Mouse (Mus musculus) kidney, postnatal 0 days (tissue): ENCODE data around the gene Rab25. TPM values are rescaled to one million over a fixed set of nuclear protein-coding genes. Genes with fewer than 3 reads are reported as not detected.

Experiments used
- ATAC-seq: fragments of 200-750 bp; cut with Nextera tagmentation; replicated peaks from 2 replicates; pipeline ENCODE4 v1.8.0; 2017; ENCODE audit warnings: low read depth, moderate number of reproducible peaks, moderate TSS enrichment, moderate library complexity; ENCODE audit not compliant: low FRiP score
- DNase-seq: peaks from one replicate; pipeline ENCODE4 v3.0.0-alpha.2; 2016; ENCODE audit warnings: low spot score
- H3K27ac ChIP-seq: fragments of 300-500 bp; sonication (generic); 2 replicates; pipeline ENCODE4 v1.5.1; 2014; ENCODE audit warnings: mild to moderate bottlenecking
- H3K27me3 ChIP-seq: fragments of 300-500 bp; sonication (generic); 2 replicates; pipeline ENCODE4 v1.6.1; 2014; ENCODE audit warnings: low read length, mixed read lengths; ENCODE audit not compliant: insufficient read depth
- H3K36me3 ChIP-seq: fragments of 300-500 bp; sonication (generic); 2 replicates; pipeline ENCODE4 v1.6.1; 2014; ENCODE audit warnings: low read length, mixed read lengths; ENCODE audit not compliant: insufficient read depth
- H3K4me1 ChIP-seq: fragments of 300-500 bp; sonication (generic); replicated peaks from 2 replicates; pipeline ENCODE4 v1.6.1; 2014; ENCODE audit warnings: antibody characterized with exemption, low read length, mixed read lengths; ENCODE audit not compliant: insufficient read depth
- H3K4me2 ChIP-seq: fragments of 300-500 bp; sonication (generic); 2 replicates; pipeline ENCODE4 v1.6.1; 2014; ENCODE audit warnings: mild to moderate bottlenecking, low read length, moderate library complexity, mixed read lengths
- H3K4me3 ChIP-seq: fragments of 300-500 bp; sonication (generic); replicated peaks from 2 replicates; pipeline ENCODE4 v1.5.1; 2014; ENCODE audit warnings: low read depth, low read length
- H3K9ac ChIP-seq: fragments of 300-500 bp; sonication (generic); 2 replicates; pipeline ENCODE4 v1.6.1; 2014; ENCODE audit warnings: low read depth, low read length
- H3K9me3 ChIP-seq: fragments of 300-500 bp; sonication (generic); replicated peaks from 2 replicates; pipeline ENCODE4 v1.6.1; 2016; ENCODE audit warnings: low read length, inconsistent platforms, mixed read lengths
- CTCF ChIP-seq: IDR thresholded peaks from 2 replicates; pipeline ENCODE4 v1.5.1; 2016; ENCODE audit warnings: antibody characterized with exemption, low read depth, mild to moderate bottlenecking, moderate library complexity
- WGBS: fragments of 180-500 bp; shearing (Covaris S2); extraction: QIAGEN DNeasy Blood & Tissue Kit; methylation state at CpG from one replicate; pipeline ENCODE4 v1.1.7; 2014; 5-methylcytosine and 5-hydroxymethylcytosine counted together
- polyA plus RNA-seq: library from polyadenylated mRNA; unstranded; fragments of >200 nt; fragmentation: Nextera tagmentation; extraction: Ambion mirVana; gene quantifications from 2 replicates; pipeline ENCODE4 v1.2.1, GENCODE M21; 2015

The Rab25 gene
- polyA plus RNA-seq, 1 experiment from 2014 or later, result 28.9 TPM

- H3K9ac ChIP-seq, result no peak overlapping the region
- ATAC-seq, result no peak
- no peaks in the 10 kb centered on the region for H3K27me3 ChIP-seq
- H3K36me3 ChIP-seq, result peaks cover 49% of the 10 kb centered on the region
- no peak for DNase-seq
- H3K4me1 ChIP-seq, result peaks cover 14% of the 10 kb centered on the region
- WGBS, result 84% methylated on average over 9 of the region's 9 CpGs
- no peak overlapping the region for H3K27ac ChIP-seq
- no peak overlapping the region for H3K4me3 ChIP-seq
- H3K9me3 ChIP-seq, result no peaks in the 10 kb centered on the region
- no peak overlapping the region for H3K4me2 ChIP-seq
- no peak for TF ChIP-seq CTCF
Measured at GRCm38 (mm10) chr3:88559596-88559995, 11.5 kb upstream of the Rab25 start.

- Histone ChIP-seq H3K4me1 (peaks cover 16% of the 10 kb centered on the region), H3K27me3 (no peaks in the 10 kb centered on the region), H3K36me3 (peaks cover 34% of the 10 kb centered on the region), H3K4me2 (no peak overlapping the region), H3K4me3 (no peak overlapping the region), H3K27ac (no peak overlapping the region), H3K9ac (no peak overlapping the region), H3K9me3 (no peaks in the 10 kb centered on the region)
- 86% methylated on average over 8 of the region's 8 CpGs for WGBS
- no peak for TF ChIP-seq CTCF
- no peak for ATAC-seq
- no peak for DNase-seq
Measured at GRCm38 (mm10) chr3:88556616-88557015, 8.5 kb upstream of the Rab25 start.

- ATAC-seq, result no peak
- no peak for DNase-seq
- Histone ChIP-seq H3K9ac (no peak overlapping the region), H3K27ac (no peak overlapping the region), H3K27me3 (no peaks in the 10 kb centered on the region), H3K4me1 (peaks cover 20% of the 10 kb centered on the region), H3K9me3 (no peaks in the 10 kb centered on the region), H3K4me3 (no peak overlapping the region), H3K4me2 (no peak overlapping the region), H3K36me3 (peaks cover 34% of the 10 kb centered on the region)
- 94% methylated on average over 6 of the region's 6 CpGs for WGBS
- TF ChIP-seq CTCF, result no peak
Measured at GRCm38 (mm10) chr3:88555731-88556130, 7.6 kb upstream of the Rab25 start.

- ATAC-seq (no peak), DNase-seq (no peak)
- Histone ChIP-seq H3K27ac (no peak overlapping the region), H3K36me3 (peaks cover 33% of the 10 kb centered on the region), H3K27me3 (no peaks in the 10 kb centered on the region), H3K9me3 (no peaks in the 10 kb centered on the region), H3K9ac (no peak overlapping the region), H3K4me3 (no peak overlapping the region), H3K4me2 (peak overlapping the region; percentile 88), H3K4me1 (peaks cover 20% of the 10 kb centered on the region)
- 74% methylated on average over 5 of the region's 5 CpGs for WGBS
- TF ChIP-seq CTCF, result no peak
Measured at GRCm38 (mm10) chr3:88555069-88555605, 7.0 kb upstream of the Rab25 start.

- Histone ChIP-seq H3K27me3 (no peaks in the 10 kb centered on the region), H3K9me3 (no peaks in the 10 kb centered on the region), H3K36me3 (peaks cover 22% of the 10 kb centered on the region), H3K4me2 (peak overlapping the region; percentile 88), H3K4me3 (peak overlapping the region; percentile 90), H3K9ac (peak overlapping the region; percentile 89), H3K4me1 (peaks cover 20% of the 10 kb centered on the region), H3K27ac (peak overlapping the region; percentile 96)
- DNase-seq, result peak; percentile 58
- no peak for TF ChIP-seq CTCF
- ATAC-seq, result peak; percentile 22
- WGBS, result under 1% methylated on average over 38 of the region's 41 CpGs
Measured at GRCm38 (mm10) chr3:88553880-88554586, 5.9 kb upstream of the Rab25 start.

GRCm38 (mm10) chr3:88553525-88553879 lies 5.4 kb upstream of the Rab25 start, which contains the start of gene Ubqln4:
Gene Ubqln4, plus strand, starts transcription at chr3:88553758.
- H3K4me2 ChIP-seq, result peak within 1 kb of the TSS; percentile 88
- peak; percentile 73 for TF ChIP-seq CTCF
- peak within 1 kb of the TSS; percentile 90 for H3K4me3 ChIP-seq
- peaks cover 17% of the 10 kb centered on the region for H3K36me3 ChIP-seq
- peak; percentile 90 for ATAC-seq
- peak within 1 kb of the TSS; percentile 96 for H3K27ac ChIP-seq
- WGBS, result 0% methylated on average over 34 of the region's 37 CpGs
- peak; percentile 91 for DNase-seq
- peaks cover 20% of the 10 kb centered on the region for H3K4me1 ChIP-seq
- no peaks in the 10 kb centered on the region for H3K27me3 ChIP-seq
- H3K9me3 ChIP-seq, result no peaks in the 10 kb centered on the region
- peak within 1 kb of the TSS; percentile 89 for H3K9ac ChIP-seq
